Mouse (Mus musculus): Measurements from ENCODE around the gene Alg2. TPM values are rescaled to one million over a fixed set of nuclear protein-coding genes. Genes with fewer than 3 reads are reported as not detected.

Gene Alg2
- polyA plus RNA-seq, 1 experiment from 2014 or later, result 92.2 TPM

- DNase-seq (ENCODE audit: low spot score), result no peak
- no peaks in the 10 kb centered on the region for H3K36me3 ChIP-seq
- H3K27ac ChIP-seq, result no peak overlapping the region
- no peak overlapping the region for H3K4me3 ChIP-seq
- no peaks in the 10 kb centered on the region for H3K27me3 ChIP-seq (ENCODE audit: low read depth, poor library complexity, severe bottlenecking)
- H3K9me3 ChIP-seq (replicated peaks), result no peaks in the 10 kb centered on the region
- WGBS, result 64% methylated on average over 12 of the region's 12 CpGs
- H3K4me1 ChIP-seq, result peaks cover 32% of the 10 kb centered on the region
These were observed 18.4 kb upstream of the Alg2 start for GRCm38 (mm10) chr4:47492311-47493086.

GRCm38 (mm10) chr4:47491243-47491642, 17.1 kb upstream of the Alg2 start:
- DNase-seq (ENCODE audit: low spot score), result no peak
- Histone ChIP-seq H3K27ac (no peak overlapping the region), H3K4me1 (peaks cover 32% of the 10 kb centered on the region), H3K36me3 (no peaks in the 10 kb centered on the region), H3K27me3 (ENCODE audit: low read depth, poor library complexity, severe bottlenecking) (no peaks in the 10 kb centered on the region), H3K4me3 (no peak overlapping the region), H3K9me3 (replicated peaks) (no peaks in the 10 kb centered on the region)
- 90% methylated on average over 6 of the region's 6 CpGs for WGBS

GRCm38 (mm10) chr4:47480576-47480975, 6.4 kb upstream of the Alg2 start:
- Histone ChIP-seq H3K4me1 (peaks cover 2% of the 10 kb centered on the region), H3K9me3 (replicated peaks) (no peaks in the 10 kb centered on the region), H3K27ac (no peak overlapping the region), H3K27me3 (ENCODE audit: low read depth, poor library complexity, severe bottlenecking) (no peaks in the 10 kb centered on the region), H3K4me3 (no peak overlapping the region), H3K36me3 (peaks cover 85% of the 10 kb centered on the region)
- WGBS, result 89% methylated on average over 9 of the region's 9 CpGs
- DNase-seq (ENCODE audit: low spot score), result no peak

- Histone ChIP-seq H3K27ac (no peak overlapping the region), H3K4me3 (no peak overlapping the region), H3K36me3 (peaks cover 85% of the 10 kb centered on the region), H3K27me3 (ENCODE audit: low read depth, poor library complexity, severe bottlenecking) (no peaks in the 10 kb centered on the region), H3K9me3 (replicated peaks) (no peaks in the 10 kb centered on the region), H3K4me1 (peaks cover 7% of the 10 kb centered on the region)
- DNase-seq (ENCODE audit: low spot score), result no peak
- WGBS, result 96% methylated on average over 13 of the region's 13 CpGs
These were observed 6.0 kb upstream of the Alg2 start for GRCm38 (mm10) chr4:47480095-47480494.

- Histone ChIP-seq H3K27me3 (ENCODE audit: low read depth, poor library complexity, severe bottlenecking) (no peaks in the 10 kb centered on the region), H3K4me3 (no peak overlapping the region), H3K9me3 (replicated peaks) (no peaks in the 10 kb centered on the region), H3K4me1 (peaks cover 16% of the 10 kb centered on the region), H3K27ac (no peak overlapping the region), H3K36me3 (peaks cover 67% of the 10 kb centered on the region)
- WGBS, result 96% methylated on average over 6 of the region's 6 CpGs
- no peak for DNase-seq (ENCODE audit: low spot score)
These were observed 3.4 kb upstream of the Alg2 start for GRCm38 (mm10) chr4:47477539-47477938.

- H3K9me3 ChIP-seq (replicated peaks), result no peaks in the 10 kb centered on the region
- WGBS, result 14% methylated on average over 31 of the region's 31 CpGs
These were observed 854 bp upstream of the Alg2 start for GRCm38 (mm10) chr4:47474730-47475643.

GRCm38 (mm10) chr4:47473586-47473967, 556 bp downstream of the Alg2 start:
- 4% methylated on average over 12 of the region's 14 CpGs for WGBS
- peaks cover 67% of the 10 kb centered on the region for H3K36me3 ChIP-seq
- DNase-seq (ENCODE audit: low spot score), result no peak

More at GRCm38 (mm10) chr4:47474730-47475643, 854 bp upstream of the Alg2 start:
- Histone ChIP-seq H3K36me3 (peaks cover 67% of the 10 kb centered on the region), H3K27me3 (ENCODE audit: low read depth, poor library complexity, severe bottlenecking) (no peaks in the 10 kb centered on the region), H3K27ac (peak overlapping the region; percentile 94), H3K4me1 (peaks cover 16% of the 10 kb centered on the region), H3K4me3 (peak overlapping the region; percentile 89)
- DNase-seq (ENCODE audit: low spot score), result no peak

GRCm38 (mm10) chr4:47467196-47467595, 6.9 kb downstream of the Alg2 start:
- no peak overlapping the region for H3K4me3 ChIP-seq
- H3K36me3 ChIP-seq, result peaks cover 62% of the 10 kb centered on the region
- H3K27me3 ChIP-seq (ENCODE audit: low read depth, poor library complexity, severe bottlenecking), result no peaks in the 10 kb centered on the region
- no peak overlapping the region for H3K27ac ChIP-seq
- WGBS, result 89% methylated on average over 2 of the region's 2 CpGs
- H3K9me3 ChIP-seq (replicated peaks), result no peaks in the 10 kb centered on the region
- DNase-seq (ENCODE audit: low spot score), result no peak
- no peaks in the 10 kb centered on the region for H3K4me1 ChIP-seq

More at GRCm38 (mm10) chr4:47473586-47473967, 556 bp downstream of the Alg2 start:
- Histone ChIP-seq H3K4me3 (peak overlapping the region; percentile 89), H3K27me3 (ENCODE audit: low read depth, poor library complexity, severe bottlenecking) (no peaks in the 10 kb centered on the region), H3K27ac (peak overlapping the region; percentile 94), H3K4me1 (peaks cover 16% of the 10 kb centered on the region), H3K9me3 (replicated peaks) (no peaks in the 10 kb centered on the region)

GRCm38 (mm10) chr4:47449586-47450522, 24.3 kb downstream of the Alg2 start:
- Histone ChIP-seq H3K27me3 (ENCODE audit: low read depth, poor library complexity, severe bottlenecking) (peaks cover 11% of the 10 kb centered on the region; the same call in 1 of the 2 replicates), H3K27ac (no peak overlapping the region), H3K4me1 (no peaks in the 10 kb centered on the region), H3K4me3 (no peak overlapping the region), H3K9me3 (replicated peaks) (no peaks in the 10 kb centered on the region), H3K36me3 (no peaks in the 10 kb centered on the region)
- WGBS, result 30% methylated on average over 18 of the region's 18 CpGs
- peak; percentile 26 for DNase-seq (ENCODE audit: low spot score)

GRCm38 (mm10) chr4:47449116-47449515, 25.0 kb downstream of the Alg2 start:
- Histone ChIP-seq H3K9me3 (replicated peaks) (no peaks in the 10 kb centered on the region), H3K4me3 (no peak overlapping the region), H3K27ac (no peak overlapping the region), H3K4me1 (no peaks in the 10 kb centered on the region), H3K36me3 (no peaks in the 10 kb centered on the region), H3K27me3 (ENCODE audit: low read depth, poor library complexity, severe bottlenecking) (peaks cover 11% of the 10 kb centered on the region; the same call in 1 of the 2 replicates)
- 63% methylated on average over 5 of the region's 5 CpGs for WGBS
- peak; percentile 23 for DNase-seq (ENCODE audit: low spot score)

GRCm38 (mm10) chr4:47448526-47448925, 25.6 kb downstream of the Alg2 start:
- Histone ChIP-seq H3K9me3 (replicated peaks) (no peaks in the 10 kb centered on the region), H3K4me1 (no peaks in the 10 kb centered on the region), H3K36me3 (no peaks in the 10 kb centered on the region), H3K4me3 (no peak overlapping the region), H3K27me3 (ENCODE audit: low read depth, poor library complexity, severe bottlenecking) (peaks cover 11% of the 10 kb centered on the region; the same call in 1 of the 2 replicates), H3K27ac (no peak overlapping the region)
- 96% methylated on average over 3 of the region's 3 CpGs for WGBS
- DNase-seq (ENCODE audit: low spot score), result no peak

GRCm38 (mm10) chr4:47440951-47441350, 33.2 kb downstream of the Alg2 start:
- no peak for DNase-seq (ENCODE audit: low spot score)
- Histone ChIP-seq H3K9me3 (replicated peaks) (no peaks in the 10 kb centered on the region), H3K36me3 (no peaks in the 10 kb centered on the region), H3K4me3 (no peak overlapping the region), H3K27me3 (ENCODE audit: low read depth, poor library complexity, severe bottlenecking) (peaks cover 21% of the 10 kb centered on the region), H3K27ac (no peak overlapping the region), H3K4me1 (peaks cover 22% of the 10 kb centered on the region)
- 90% methylated on average over 11 of the region's 11 CpGs for WGBS

All from limb, embryonic 10.5 days (tissue).